Mouse (Mus musculus) skeletal muscle tissue, adult 2 months (tissue): ENCODE results near the gene 2310003L06Rik.

ENCODE experiments used
- DNase-seq: peaks from one replicate; pipeline ENCODE4 v3.0.0-alpha.2; 2012; ENCODE audit warnings: low read depth, low spot score

2310003L06Rik gene

GRCm38 (mm10) chr5:87969201-87969600 is at the start of gene 2310003L06Rik, which contains the start of gene Gm28434:
TSS of gene 2310003L06Rik (plus strand) at chr5:87969459.
TSS of gene Gm28434 (plus strand) at chr5:87969517.
- DNase-seq, result no peak

GRCm38 (mm10) chr5:87925372-87925771 is 43.9 kb upstream of the 2310003L06Rik start, which contains the start of gene Csn3:
TSS of gene Csn3 (plus strand) at chr5:87925579.
- no peak for DNase-seq

GRCm38 (mm10) chr5:87931603-87932002 is 37.7 kb upstream of the 2310003L06Rik start:
- no peak for DNase-seq

DNA sequence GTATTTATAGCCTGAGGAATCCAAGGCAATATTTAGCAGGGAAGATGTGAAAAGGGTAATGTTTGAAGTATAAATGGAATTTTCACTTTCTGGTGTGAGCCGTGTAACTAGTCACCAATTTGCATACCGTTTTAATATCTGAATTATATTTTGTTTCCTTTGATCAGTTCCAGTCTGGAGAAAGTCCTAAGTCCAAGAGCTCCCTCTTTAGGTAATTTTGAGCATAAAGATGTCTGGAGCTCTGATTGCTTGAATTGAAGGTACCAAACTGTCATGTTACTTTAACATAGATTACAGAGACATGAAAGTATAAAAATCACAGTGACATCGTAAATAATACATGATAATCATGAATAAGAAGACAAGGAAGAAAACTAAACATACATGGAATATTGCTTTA is 28.5 kb upstream of the 2310003L06Rik start:
- no peak for DNase-seq

DNA sequence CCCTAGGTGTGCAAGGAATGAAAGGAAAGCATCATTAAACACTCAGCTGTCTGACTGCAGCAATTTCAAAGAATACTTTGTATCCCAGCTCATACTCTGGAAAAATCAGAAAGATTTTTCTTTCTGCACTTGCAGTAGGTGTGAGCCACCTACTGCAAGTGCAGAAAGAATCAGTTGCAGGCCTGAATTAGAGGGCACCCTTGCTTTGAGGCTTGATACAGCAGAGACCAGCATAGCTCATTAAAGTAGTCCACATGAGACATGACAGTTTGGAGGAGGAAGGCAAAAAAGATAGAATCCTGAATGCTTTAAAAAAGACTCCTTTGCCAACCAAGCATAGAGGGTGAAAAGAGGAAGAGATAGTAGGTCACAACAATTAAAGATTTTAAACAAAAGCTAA is 26.7 kb upstream of the 2310003L06Rik start:
- DNase-seq, result no peak

DNA sequence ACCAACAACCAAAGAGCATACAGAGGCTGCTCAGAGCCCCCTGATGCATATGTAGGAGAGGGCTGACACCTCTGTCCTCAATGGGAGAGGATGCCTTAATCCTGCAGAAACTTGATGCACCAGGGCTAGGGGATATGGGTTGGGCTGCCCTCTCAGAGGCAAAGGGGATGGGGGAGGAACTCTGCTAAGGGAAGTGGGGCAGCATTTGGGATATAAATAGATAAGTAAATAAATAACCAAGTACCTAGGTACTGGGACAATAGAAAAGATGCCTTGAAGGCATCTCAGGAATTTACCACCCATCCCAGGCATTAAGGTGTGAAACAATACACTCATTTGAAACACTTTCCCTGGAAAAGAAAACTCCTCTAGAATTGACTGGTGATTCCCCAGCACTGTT is 17.4 kb upstream of the 2310003L06Rik start:
- no peak for DNase-seq

DNA sequence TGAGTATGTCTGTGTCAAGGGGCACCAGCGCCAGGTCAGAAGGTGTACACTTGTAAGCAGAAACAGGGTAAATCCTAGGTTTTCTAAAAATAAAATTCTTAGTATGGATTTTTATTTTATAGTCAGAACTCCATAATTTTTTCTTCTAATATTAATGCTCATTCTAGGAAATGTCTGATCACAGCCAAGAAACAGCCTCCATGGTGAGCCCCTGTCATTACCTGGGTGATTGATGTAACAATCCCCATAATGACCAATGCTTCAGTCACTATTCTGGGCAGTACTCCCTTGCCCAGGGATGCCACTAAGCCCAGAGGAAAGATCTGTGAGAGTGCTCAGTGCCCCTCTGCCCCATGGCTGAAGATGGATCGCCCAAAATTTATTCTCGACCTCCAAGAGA is 9.9 kb downstream of the 2310003L06Rik start, which contains the start of gene Cabs1:
TSS of gene Cabs1 (plus strand) at position 301 of the 400 bp plus-strand sequence.
- no peak for DNase-seq

- DNase-seq, result no peak
These were observed 13.4 kb downstream of the 2310003L06Rik start for GRCm38 (mm10) chr5:87982468-87983214.

DNA sequence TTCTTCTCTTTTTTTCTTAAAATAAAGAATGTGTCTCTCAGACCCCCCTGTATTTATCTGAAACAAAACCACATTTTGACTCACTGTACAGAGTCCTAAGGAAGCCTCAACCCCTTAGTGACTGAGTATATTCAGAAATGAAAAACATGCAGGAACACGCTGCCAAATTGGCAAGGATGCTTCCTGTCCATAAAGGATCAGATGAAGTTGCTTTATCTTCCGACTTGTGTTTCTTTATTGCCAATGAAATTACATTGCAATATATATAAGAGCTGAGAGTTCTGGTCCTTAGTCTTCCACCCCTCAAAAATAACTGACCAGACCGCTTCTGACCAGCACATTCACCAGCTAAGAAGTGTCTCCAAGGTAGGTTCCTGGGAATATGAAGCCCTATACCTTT is 33.0 kb downstream of the 2310003L06Rik start, which contains the start of gene Smr3a:
TSS of gene Smr3a (plus strand) at position 301 of the 400 bp plus-strand sequence.
- no peak for DNase-seq

DNA sequence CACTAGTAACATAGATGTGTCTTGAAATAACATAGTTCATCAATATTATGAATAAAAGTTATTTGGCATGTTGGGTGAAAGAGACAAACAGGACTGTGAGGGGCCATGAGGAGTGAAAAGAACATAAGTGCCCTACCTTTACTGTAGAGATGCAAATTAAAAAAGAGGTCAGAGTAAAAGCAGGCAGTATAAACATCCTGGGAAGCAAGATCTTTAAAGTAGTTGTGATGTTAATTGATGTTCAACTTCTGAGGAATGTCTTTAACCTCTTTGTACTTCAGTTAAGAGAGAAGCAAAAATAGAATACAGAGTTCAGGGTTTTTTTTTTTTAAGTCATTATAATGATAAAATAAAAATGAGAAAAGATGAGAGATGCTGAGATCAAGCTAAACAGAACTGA is 36.0 kb downstream of the 2310003L06Rik start:
- DNase-seq, result no peak
